Mouse (Mus musculus): ENCODE results near the gene Cgnl1. TPM values are rescaled to one million over a fixed set of nuclear protein-coding genes. Genes with fewer than 3 reads are reported as not detected.

The Cgnl1 gene
- polyA plus RNA-seq, 1 experiment from 2014 or later: 30.9 TPM

- no peaks in the 10 kb centered on the region for H3K27me3 ChIP-seq (ENCODE audit: insufficient read depth, low read length)
- 0 out of 2 replicates have a peak overlapping the region, but pooled peaks have one; percentile 31 for H3K4me2 ChIP-seq (replicated peaks; ENCODE audit: low read depth, low read length)
- ATAC-seq (ENCODE audit: low FRiP score, low TSS enrichment): no peak
- whole genome bisulfite sequencing: 52% methylated on average over 7 of the region's 7 CpGs
- H3K36me3 ChIP-seq (ENCODE audit: insufficient read depth, low read length): peaks cover 9% of the 10 kb centered on the region; the same call in 1 of the 2 replicates
- no peak overlapping the region for H3K4me3 ChIP-seq (ENCODE audit: low read length)
- H3K9ac ChIP-seq (replicated peaks; ENCODE audit: low read length): no peak overlapping the region; the same call in 1 of the 2 replicates
- peaks cover 21% of the 10 kb centered on the region for H3K4me1 ChIP-seq (ENCODE audit: insufficient read depth, low read length)
- H3K9me3 ChIP-seq (ENCODE audit: low read length): peaks cover 7% of the 10 kb centered on the region; the same call in 1 of the 2 replicates
- H3K27ac ChIP-seq (ENCODE audit: low read length): no peak overlapping the region
Measured at GRCm38 (mm10) chr9:71589771-71590170, 181.6 kb downstream of the Cgnl1 start.

DNA sequence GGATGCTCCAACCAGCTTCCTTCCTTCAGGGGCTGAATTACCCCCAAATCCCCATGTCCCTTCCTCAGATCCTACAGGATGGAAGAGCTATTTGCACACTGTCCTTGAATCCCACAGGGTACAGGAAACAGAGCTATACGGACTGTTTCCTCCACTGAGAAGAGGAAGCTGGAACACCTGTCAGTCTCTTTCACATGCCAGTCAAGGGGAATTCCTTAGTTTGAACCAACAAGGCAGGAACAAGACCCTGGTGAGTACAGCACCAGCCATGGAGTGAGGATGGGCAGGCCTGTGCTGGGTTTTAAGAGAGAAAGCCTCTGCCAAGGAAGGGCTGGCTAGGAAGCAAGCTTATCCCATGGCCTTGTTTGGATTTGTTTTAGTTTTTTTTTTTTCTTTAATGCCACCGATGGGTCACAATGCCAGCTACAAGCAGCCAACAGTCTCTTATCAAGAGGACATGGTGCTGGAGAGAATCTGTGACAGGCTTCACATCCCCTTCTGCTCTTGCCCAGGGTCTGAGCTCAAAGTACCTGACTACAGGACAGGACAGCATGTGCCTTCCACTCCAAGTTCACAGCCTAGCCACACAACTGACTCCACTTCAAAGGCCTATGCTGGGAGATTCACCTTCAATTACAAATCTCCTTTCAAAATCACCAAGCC lies 182.3 kb downstream of the Cgnl1 start:
- Histone ChIP-seq H3K4me3 (ENCODE audit: low read length) (no peak overlapping the region), H3K4me2 (replicated peaks; ENCODE audit: low read depth, low read length) (no peak overlapping the region), H3K27me3 (ENCODE audit: insufficient read depth, low read length) (no peaks in the 10 kb centered on the region), H3K27ac (ENCODE audit: low read length) (no peak overlapping the region), H3K4me1 (ENCODE audit: insufficient read depth, low read length) (peaks cover 21% of the 10 kb centered on the region), H3K9me3 (ENCODE audit: low read length) (peaks cover 7% of the 10 kb centered on the region; the same call in 1 of the 2 replicates), H3K36me3 (ENCODE audit: insufficient read depth, low read length) (peaks cover 11% of the 10 kb centered on the region; the same call in 1 of the 2 replicates), H3K9ac (replicated peaks; ENCODE audit: low read length) (no peak overlapping the region)
- 72% methylated on average over 2 of the region's 2 CpGs for WGBS
- ATAC-seq (ENCODE audit: low FRiP score, low TSS enrichment): no peak

- 38% methylated on average over 3 of the region's 3 CpGs for WGBS
- Histone ChIP-seq H3K9ac (replicated peaks; ENCODE audit: low read length) (no peak overlapping the region), H3K4me3 (ENCODE audit: low read length) (no peak overlapping the region), H3K4me1 (ENCODE audit: insufficient read depth, low read length) (peaks cover 8% of the 10 kb centered on the region), H3K27ac (ENCODE audit: low read length) (no peak overlapping the region), H3K4me2 (replicated peaks; ENCODE audit: low read depth, low read length) (no peak overlapping the region), H3K9me3 (ENCODE audit: low read length) (peaks cover 7% of the 10 kb centered on the region; the same call in 1 of the 2 replicates), H3K27me3 (ENCODE audit: insufficient read depth, low read length) (no peaks in the 10 kb centered on the region), H3K36me3 (ENCODE audit: insufficient read depth, low read length) (peaks cover 11% of the 10 kb centered on the region; the same call in 1 of the 2 replicates)
- no peak for ATAC-seq (ENCODE audit: low FRiP score, low TSS enrichment)
Measured at GRCm38 (mm10) chr9:71586408-71586807, 185.0 kb downstream of the Cgnl1 start.

GRCm38 (mm10) chr9:71582771-71583170 lies 188.6 kb downstream of the Cgnl1 start:
- 71% methylated on average over 1 of the region's 1 CpGs for whole genome bisulfite sequencing
- H3K27ac ChIP-seq (ENCODE audit: low read length): no peak overlapping the region

GRCm38 (mm10) chr9:71578896-71579564 lies 192.4 kb downstream of the Cgnl1 start:
- no peak overlapping the region for H3K4me2 ChIP-seq (replicated peaks; ENCODE audit: low read depth, low read length)
- H3K36me3 ChIP-seq (ENCODE audit: insufficient read depth, low read length): no peaks in the 10 kb centered on the region; the same call in 1 of the 2 replicates
- no peaks in the 10 kb centered on the region for H3K4me1 ChIP-seq (ENCODE audit: insufficient read depth, low read length)
- peak; percentile 35; the same call in 1 of the 2 replicates for ATAC-seq (ENCODE audit: low FRiP score, low TSS enrichment)
- no peaks in the 10 kb centered on the region for H3K27me3 ChIP-seq (ENCODE audit: insufficient read depth, low read length)
- no peaks in the 10 kb centered on the region for H3K9me3 ChIP-seq (ENCODE audit: low read length)
- no peak overlapping the region for H3K9ac ChIP-seq (replicated peaks; ENCODE audit: low read length)
- peak overlapping the region; percentile 3; the same call in 1 of the 2 replicates for H3K27ac ChIP-seq (ENCODE audit: low read length)
- no peak overlapping the region for H3K4me3 ChIP-seq (ENCODE audit: low read length)
- WGBS: 70% methylated on average over 7 of the region's 7 CpGs

More at GRCm38 (mm10) chr9:71582771-71583170, 188.6 kb downstream of the Cgnl1 start:
- Histone ChIP-seq H3K36me3 (ENCODE audit: insufficient read depth, low read length) (peaks cover 11% of the 10 kb centered on the region; the same call in 1 of the 2 replicates), H3K4me3 (ENCODE audit: low read length) (no peak overlapping the region), H3K27me3 (ENCODE audit: insufficient read depth, low read length) (no peaks in the 10 kb centered on the region), H3K9ac (replicated peaks; ENCODE audit: low read length) (no peak overlapping the region), H3K9me3 (ENCODE audit: low read length) (peaks cover 7% of the 10 kb centered on the region; the same call in 1 of the 2 replicates), H3K4me2 (replicated peaks; ENCODE audit: low read depth, low read length) (no peak overlapping the region), H3K4me1 (ENCODE audit: insufficient read depth, low read length) (no peaks in the 10 kb centered on the region)
- ATAC-seq (ENCODE audit: low FRiP score, low TSS enrichment): no peak

Other genes starting within 250 kb of the Cgnl1 start
- gene Myzap, start 179.2 kb downstream of the Cgnl1 start, polyA plus RNA-seq (2015; fragmentation: Nextera tagmentation; extraction: Ambion mirVana): 17.3 and 19.0 TPM in 2 replicates

Data from kidney, embryonic 16.5 days (tissue).